Mouse (Mus musculus) hematopoietic stem cell, adult 5-6 weeks (primary cell): Measurements from ENCODE around the gene Brca1. TPM values are rescaled to one million over a fixed set of nuclear protein-coding genes. Genes with fewer than 3 reads are reported as not detected.
"Not testable (repeated sequence)": the region's sequence is repeated elsewhere in the genome, so short reads cannot be mapped to it uniquely, and the experiment has no call there.

Experiments used
- ATAC-seq, 2 experiments: fragments of 125-278 bp in 1 of 2; replicated peaks in 1 of 2; 2 replicates each; pipeline ENCODE4 v1.8.0; 2016 to 2017; ENCODE audit warnings: inconsistent platforms in 2 of 2, mild to moderate bottlenecking in 2 of 2, moderate number of reproducible peaks in 2 of 2, low read depth in 1 of 2, moderate TSS enrichment in 1 of 2; ENCODE audit not compliant: low FRiP score in 2 of 2, poor library complexity in 2 of 2, severe bottlenecking in 2 of 2, insufficient read depth in 1 of 2, low TSS enrichment in 1 of 2
- total RNA-seq: library from RNA; stranded (forward); fragments of 172-1452, 232-1000 nt; gene quantifications from 2 replicates; pipeline ENCODE4 v1.2.3, GENCODE M21; 2017

The Brca1 gene
- total RNA-seq, 1 experiment from 2014 or later: 42.1 TPM

DNA sequence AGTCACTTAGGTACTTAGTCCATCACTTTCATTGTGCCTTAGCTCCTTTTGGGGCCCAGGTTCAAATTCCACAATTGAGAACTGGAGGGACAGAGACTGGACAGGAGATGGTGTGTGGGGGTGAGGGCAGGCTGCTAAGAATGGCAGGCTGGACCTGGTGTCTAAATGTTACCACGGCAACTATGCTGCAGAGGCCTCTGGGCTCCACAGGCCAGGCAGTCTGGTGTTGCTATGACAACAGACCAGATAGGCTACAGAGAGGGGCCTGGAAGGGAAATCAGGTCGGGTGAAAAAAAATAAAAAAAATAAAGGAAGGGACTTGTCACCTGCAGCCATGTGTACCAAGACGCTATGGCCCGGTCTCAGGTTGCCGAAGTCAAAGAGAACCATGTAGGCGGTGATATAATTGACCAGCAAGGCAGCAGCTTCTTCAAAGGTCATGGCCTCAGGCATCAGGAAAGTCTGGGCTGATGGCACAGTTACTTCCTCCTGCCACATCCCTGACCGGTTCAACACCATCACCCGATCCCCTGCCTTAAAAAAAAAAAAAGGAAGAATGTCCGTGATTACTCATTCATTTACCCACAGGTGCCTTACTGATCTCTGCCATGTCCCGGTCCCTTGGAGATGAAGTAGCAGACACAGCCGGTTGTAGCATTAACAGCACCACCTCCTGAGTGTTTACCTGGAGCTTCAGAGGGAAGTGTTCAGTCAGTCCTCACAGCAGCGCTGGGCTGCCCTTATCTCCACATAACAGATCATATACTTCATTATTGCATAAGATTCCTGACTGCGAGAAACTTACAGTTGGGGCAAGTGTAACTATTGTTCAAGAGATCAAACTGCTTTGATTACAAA, 88.9 kb downstream of the Brca1 start:
- ATAC-seq: no peak; a peak in 1 of 4 replicates

DNA sequence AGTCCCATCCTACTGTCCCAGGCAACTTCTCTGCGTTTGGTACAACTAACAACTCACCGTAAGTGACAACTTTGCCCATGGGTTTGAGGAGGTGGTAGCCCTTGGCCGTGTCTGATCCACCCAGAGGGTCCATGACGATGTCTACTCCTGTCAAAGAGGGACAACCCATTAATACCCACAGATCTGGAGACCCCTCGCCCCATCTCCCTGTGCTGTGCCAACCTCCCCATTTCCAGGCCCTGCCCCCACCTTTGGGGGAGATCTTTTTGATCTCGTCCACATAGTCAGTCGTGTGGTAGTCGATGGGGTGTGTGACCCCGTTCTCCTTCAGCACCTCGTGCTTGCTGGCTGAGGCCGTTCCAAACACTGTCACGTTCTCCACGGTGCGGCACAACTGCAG, 89.6 kb downstream of the Brca1 start:
- no peak for ATAC-seq

DNA sequence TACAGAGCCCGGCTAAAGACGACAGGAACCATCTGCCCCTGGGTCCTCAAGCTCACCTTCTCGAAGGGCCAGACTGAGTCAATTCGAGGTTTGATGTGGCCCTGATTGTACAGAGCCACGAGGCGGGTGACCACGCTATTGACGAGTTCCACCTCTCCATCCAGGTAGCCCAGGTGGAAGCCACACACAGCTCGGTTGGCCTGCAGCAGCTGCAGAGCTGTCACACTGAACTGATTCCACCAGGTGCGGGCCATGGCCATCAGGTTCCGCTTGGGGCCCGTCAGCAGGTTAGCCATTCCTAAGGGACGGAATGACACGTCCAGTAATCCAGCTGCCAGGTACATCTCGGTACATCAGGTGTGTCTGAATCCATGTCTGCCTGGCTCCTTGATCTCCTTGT, 91.4 kb downstream of the Brca1 start:
- no peak for ATAC-seq

DNA sequence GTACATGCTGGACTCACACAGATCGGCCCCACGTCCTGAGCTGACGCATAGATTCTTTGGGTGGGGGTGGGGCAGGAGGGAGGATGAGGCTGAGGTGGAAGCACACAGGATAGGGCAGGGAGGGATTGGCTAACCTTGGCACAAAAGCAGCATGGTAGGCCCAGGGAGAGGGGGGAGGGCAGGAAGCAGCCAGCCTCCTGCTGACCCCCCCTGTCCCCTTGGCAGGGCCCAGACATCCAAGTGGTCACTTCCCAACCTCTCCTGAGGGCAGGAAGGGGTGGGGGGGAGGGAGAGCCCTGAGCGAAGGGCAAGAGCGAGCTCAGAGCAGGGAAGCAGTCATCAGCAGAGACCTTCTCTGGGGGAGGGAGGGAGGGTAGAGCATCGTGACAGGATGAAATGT, 92.0 kb downstream of the Brca1 start:
- ATAC-seq: no peak

DNA sequence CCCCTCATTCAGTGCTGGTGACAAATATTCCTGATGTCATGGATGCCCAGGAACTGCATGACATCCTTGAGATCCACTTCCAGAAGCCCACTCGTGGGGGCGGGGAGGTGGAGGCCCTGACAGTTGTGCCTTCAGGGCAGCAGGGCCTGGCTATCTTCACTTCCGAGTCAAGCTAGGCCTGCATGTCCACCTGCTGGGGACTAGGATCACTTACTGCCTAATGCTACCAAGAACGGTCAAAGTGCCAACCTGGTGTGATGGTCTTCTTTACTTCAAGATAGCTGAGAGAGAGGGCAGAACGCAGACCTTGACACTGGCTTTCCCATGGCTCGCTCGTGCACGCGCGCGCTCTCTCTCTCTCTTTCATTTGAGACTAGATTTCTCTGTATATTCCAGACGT, 93.5 kb downstream of the Brca1 start:
- 0 out of 4 replicates have a peak, but pooled peaks of 1 of the 2 experiments have one; percentile 5 for ATAC-seq

DNA sequence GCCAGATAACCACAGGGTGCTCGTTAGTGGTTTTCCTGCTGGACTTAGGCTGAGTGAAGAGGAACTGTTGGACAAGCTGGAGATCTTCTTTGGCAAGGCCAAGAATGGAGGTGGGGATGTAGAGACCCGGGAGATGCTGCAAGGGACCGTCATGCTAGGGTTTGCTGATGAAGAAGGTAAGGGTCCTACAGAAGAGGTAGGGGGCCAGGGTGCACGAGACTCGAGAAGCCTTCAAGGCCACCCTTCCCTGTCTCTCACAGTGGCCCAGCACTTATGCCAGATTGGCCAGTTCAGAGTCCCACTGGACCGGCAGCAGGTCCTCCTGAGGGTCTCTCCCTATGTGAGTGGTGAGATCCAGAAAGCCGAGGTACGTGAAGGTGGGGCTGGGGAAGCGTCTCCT, 94.1 kb downstream of the Brca1 start:
- no peak for ATAC-seq

DNA sequence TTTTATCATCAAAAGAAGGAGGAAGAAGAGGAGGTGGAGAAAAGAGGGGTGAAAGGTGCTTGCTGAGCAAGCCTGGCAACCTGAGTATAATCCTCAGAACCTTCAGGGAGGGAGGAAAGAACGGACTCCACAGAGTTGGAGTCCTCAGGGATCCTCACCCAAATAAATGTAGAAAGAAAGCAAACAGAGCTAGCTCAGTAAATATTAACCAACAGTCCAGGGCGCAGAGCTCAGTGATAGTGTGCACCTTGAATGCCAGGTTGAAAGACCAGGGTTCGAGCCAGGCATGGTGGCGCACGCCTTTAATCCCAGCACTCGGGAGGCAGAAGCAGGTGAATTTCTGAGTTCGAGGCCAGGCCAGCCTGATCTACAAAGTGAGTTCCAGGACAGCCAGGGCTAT, 96.1 kb downstream of the Brca1 start:
- no peak for ATAC-seq

DNA sequence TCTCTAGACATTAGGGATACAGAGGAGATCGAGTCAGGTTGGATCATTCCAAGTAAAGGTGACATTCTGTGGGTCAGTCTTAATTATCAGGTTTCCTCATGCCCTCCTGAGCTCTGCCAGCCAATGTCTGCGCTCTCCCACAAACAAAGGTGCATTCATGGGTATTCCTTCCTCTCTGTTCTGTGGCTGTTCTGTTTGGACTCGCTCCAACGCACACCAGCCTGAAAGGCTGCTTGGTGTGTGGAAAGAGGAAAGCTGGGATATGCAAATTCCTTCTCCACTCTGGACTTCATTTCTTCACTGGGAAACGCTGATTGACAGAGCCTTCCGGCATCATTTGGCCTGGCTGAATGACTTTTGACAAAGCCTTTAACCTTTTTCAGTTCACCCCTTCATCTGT, 97.1 kb downstream of the Brca1 start:
- no peak for ATAC-seq

DNA sequence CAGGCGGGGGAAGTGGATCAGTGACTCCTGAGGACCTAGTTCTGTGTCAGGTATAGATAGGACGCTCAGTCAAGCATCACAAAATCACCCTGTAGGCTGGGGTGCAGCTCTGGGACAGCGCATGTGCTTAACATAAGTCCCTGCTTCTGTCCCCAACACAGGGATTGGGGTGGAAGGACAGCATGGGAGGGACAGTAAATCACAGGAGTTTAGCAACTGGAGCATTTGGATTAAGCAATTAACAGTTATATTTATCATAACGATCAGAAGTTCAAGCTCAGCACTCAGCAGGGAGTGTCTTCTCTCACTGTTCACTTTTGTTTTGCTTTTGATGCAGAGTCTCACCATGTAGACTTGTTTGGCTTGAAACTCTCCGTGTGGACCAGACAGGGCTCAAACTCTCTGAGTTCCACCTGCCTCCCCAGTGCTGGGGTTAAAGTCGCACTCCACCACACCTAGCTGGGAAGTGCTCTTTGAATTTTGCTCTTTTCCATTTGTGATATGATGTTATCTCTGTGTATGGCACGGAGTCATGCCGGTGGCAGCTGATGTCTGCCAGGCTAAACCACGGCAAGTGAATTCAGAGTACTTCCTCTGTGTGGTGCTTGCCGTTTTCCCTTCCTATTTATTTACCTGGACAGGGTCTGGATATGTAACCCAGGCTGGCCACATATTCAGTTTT, 99.5 kb downstream of the Brca1 start:
- ATAC-seq: no peak

DNA sequence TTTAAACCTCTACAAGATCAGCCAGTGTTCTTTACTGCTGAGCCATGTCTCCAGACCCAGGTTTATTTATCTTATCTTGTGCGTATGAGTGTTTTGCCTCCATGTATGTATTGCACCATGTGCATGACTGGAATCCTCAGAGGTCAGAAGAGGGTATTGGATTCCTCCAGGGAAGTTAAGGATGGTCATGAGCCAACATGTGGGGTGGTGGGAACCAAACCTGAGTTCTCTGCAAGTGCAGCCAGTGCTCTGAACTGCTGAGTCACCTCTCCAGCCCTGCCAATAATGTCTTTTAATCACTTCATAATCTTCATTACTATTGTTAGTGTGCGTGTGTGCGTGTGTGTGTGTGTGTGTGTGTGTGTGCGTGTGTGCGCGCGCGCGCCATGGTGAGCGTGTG, 100.2 kb downstream of the Brca1 start:
- no peak for ATAC-seq

DNA sequence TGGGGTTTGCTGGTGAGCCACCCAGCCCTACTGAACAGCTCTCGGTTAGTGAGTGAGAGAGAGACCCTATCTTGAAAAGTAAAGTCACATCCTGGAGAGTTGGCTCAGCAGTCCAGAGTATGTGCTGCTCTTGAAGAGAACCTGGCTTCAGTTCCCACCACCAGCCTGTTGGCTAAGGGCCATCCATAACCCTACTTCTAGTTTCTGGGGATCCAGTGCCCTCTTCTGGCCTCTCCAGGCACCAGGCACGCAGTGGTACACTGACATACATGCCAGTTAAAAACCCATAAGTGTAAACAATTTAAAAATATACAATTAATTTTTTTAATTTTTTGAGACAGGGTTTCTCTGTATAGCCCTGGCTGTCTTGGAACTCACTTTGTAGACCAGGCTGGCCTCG, 101.4 kb downstream of the Brca1 start:
- peak in 1 of 2 experiments; percentile 25; a peak in 1 of 4 replicates for ATAC-seq

DNA sequence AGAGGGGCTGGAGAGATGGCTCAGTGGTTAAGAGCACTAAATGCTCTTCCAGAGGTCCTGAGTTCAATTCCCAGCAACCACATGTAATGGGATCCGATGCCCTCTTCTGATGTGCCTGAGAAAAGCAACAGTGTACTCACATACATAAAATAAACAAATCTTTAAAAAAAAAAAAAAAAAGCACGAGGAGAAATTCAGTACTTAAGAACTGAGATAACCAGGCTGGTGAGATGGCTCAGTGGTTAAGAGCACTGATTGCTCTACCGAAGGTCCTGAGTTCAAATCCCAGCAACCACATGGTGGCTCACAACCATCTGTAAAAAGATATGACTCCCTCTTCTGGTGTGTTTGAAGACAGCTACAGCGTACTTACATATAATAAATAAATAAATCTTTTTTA, 102.2 kb downstream of the Brca1 start:
- ATAC-seq: not testable (repeated sequence)

DNA sequence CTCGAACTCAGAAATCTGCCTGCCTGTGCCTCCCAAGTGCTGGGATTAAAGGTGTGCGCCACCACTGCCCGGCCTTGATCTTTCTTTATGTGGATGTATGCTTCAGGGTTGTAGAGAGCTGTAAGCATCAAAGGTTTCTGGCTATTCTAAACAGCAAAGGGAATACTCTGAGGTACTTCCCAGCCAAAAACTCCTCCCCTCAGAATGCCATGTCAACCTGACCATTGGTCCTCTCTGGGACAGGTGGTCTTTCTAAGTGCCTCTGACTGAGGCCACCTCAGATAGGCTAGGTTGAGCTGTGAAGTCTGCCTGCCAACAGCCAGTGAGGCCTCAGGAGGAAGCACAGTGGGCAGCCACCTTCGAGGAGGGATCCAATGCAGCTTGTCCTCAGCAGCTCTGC, 102.9 kb downstream of the Brca1 start:
- peak in 1 of 2 experiments; percentile 33; a peak in 1 of 4 replicates for ATAC-seq

DNA sequence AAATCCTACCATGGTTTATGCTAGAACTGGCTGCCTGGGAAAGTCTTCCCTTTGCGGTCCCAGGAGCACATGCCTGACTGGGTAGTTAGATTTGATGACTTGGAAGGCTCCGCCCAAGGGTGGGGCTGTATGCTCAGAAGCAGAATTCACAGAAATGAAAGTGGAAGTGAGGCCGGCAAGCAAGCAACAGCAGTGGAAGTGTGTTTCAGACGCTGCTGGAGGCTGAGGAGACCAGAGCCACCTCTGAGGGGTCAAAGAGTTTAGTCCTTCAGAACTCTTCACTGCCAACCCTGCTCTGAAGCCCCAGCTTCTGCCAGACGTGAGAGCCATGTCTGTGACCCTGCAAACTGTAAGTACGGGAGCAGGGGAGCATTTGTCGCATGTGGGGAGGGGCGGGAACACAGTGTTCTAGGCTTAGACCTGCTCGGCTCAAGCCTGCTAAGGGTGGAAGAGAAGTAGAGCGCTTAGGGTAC, 103.4 kb downstream of the Brca1 start, which contains the start of gene Ifi35:
TSS of gene Ifi35 (plus strand) at position 134 of the 473 bp plus-strand sequence.
- ATAC-seq: peak; percentile 94

DNA sequence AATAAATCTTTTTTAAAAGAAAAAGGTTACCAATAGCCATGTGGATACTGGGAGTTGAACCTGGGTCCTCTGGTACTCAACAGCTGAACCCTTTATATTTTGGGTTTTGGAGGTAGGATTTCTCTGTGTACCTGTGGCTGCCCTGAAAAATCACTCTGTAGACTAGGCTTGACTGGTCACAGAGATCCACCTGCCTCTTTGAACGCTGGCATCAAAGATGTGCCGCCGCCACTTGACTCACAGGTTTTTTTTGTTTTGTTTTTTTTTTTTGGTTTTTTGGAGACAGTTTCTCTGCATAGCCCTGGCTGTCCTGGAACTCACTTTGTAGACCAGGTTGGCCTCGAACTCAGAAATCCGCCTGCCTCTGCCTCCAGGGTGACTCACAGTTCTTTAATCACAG, 104.0 kb downstream of the Brca1 start:
- no peak for ATAC-seq

DNA sequence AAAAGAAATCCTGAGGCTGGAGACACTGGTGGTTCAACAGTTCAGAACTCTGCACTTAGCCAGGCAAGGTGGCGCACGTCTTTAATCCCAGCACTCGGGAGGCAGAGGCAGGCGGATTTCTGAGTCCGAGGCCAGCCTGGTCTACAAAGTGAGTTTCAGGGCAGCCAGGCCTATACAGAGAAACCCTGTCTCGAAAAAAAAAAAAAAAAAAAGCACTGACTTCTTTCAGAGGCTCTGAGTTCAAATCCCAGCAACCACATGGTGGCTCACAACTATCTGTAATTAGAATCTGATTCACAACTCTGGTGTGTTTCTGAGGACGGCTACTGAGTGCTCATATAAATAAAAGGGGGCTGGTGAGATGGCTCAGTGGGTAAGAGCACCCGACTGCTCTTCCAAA, 104.9 kb downstream of the Brca1 start:
- ATAC-seq: not testable (repeated sequence)

DNA sequence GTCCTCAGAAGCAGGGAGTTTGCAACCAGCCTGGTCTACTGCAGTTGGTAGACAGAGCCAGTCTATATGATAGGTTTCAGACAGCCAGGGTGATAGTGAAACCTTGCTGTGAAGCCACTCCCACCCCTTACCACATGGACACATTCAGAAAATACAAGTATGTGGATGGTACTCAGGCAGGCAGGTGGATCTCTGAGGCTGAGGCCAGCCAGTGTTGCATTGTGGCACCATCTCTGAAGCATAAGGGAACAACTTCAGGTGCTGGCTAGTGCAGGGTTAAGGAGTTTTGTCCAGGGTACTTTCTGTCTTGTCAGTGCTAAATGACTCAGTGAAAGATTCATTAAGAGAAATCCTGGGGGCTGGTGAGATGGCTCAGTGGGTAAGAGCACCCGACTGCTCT, 105.4 kb downstream of the Brca1 start:
- ATAC-seq: no peak

DNA sequence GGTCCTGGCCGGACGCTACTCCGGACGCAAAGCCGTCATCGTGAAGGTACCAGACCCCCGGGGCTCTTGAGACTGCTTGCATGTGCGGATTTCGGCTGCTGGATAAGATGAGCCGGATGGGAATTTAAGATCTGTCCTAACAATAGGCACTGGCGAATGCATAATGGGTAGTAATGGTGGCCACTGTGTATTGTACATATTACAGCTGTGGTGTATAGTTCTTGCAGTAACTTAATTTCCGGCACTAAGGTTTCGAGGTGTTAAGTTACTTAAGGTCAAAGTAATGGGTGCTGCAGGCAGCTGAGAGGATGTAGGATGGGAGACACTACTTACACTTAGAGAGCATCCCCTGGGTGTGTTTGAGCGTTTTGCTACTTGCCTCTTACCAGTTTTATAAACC, 109.0 kb downstream of the Brca1 start:
- ATAC-seq: no peak
